Mouse (Mus musculus) frontal cortex, adult 2 months (tissue): ENCODE data around the gene 4933402N03Rik. TPM values are rescaled to one million over a fixed set of nuclear protein-coding genes. Genes with fewer than 3 reads are reported as not detected.
A peak's percentile ranks its signal among the peaks of the same experiment; 100 is the strongest.

ENCODE experiments used
- DNase-seq, 2 experiments: peaks; one replicate each; pipeline ENCODE4 v3.0.0; 2022; ENCODE audit warnings: low spot score in 1 of 2; ENCODE audit errors: extremely low spot score in 1 of 2
- polyA plus RNA-seq: library from polyadenylated mRNA; depleted of rRNA; stranded (reverse); fragments of >200 nt; gene quantifications from 2 replicates; pipeline ENCODE4 v1.2.3, GENCODE M21; 2012; rRNA removed

4933402N03Rik gene
- polyA plus RNA-seq: not detected in 2 replicates

DNA sequence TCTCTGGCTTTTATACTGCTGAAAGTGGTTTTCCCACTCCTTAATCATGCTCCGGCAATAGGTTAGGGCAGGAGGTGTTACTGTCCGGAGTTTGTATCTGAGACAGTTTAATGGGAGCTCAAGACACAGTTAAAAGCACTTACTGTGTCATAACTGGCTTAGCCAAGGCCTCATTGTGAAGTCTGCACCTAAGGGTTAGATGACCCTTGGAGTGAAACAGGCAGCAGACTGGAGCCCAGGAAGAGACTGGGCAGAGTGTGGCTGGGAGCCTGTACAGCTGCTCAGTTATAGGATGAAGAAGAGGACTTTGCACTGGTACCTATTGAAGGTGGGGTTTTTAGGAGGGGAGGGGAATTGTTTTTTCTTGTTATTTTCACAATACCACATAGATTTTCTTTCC is at the start of gene 4933402N03Rik:
4933402N03Rik (minus strand) TSS at position 101 of the 400 bp plus-strand sequence.
- no peak for DNase-seq

DNA sequence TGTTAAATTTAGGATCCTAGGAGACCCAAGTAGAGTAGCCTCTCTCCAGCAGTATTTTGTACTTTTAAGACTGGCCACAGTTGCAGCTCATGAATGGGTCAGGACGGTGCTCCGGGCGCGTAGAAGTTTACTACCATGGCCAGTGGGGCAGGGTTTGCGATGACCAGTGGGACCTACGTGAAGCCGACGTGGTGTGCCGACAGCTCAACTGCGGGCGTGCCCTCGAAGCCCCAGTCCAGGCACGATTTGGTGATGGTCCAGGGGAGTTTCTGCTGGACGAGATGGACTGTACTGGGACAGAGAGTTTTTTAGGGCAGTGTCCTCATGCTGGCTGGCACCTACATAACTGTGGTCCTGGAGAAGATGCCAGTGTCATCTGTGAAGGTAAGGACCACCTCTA is 41.9 kb upstream of the 4933402N03Rik start:
- DNase-seq: no peak

DNA sequence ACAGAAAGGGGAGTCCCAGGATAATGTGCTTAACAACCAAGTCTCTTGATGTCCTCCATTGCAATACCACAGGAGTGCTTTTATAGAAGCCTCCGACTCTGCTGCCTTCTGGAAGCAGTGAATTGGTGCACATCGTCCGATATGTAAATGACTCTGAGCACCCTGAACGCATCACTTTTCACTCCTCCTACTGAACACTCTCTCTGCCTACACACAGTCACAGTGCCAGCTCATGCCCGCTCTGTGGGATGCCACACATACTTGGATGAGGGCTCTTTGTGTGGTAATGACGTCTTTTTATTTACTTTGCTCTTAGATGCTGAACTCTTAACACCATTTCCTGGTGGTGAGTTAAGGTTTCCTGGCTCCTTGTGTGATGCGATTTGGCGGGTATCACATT is 40.9 kb upstream of the 4933402N03Rik start:
- DNase-seq: peak; percentile 64 to 82

DNA sequence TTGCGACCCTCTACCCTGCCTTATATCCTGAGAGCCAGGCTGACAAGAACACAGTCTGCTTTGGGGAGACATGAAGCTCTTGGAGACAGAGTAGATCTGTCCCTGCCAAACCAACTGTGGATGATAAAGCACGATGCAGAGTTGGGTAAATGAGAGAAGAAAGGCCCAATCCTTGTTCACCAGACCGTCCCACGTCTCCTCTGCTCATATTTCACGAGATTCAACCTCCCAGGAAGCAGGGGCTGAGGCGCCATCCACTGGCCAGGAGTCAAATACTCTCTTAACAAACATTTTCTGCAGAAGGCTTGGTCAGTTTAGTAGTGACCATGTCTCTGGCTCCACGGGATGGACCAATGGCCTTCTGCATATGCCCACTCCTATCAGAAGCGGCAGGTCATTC is 38.2 kb upstream of the 4933402N03Rik start:
- no peak for DNase-seq

DNA sequence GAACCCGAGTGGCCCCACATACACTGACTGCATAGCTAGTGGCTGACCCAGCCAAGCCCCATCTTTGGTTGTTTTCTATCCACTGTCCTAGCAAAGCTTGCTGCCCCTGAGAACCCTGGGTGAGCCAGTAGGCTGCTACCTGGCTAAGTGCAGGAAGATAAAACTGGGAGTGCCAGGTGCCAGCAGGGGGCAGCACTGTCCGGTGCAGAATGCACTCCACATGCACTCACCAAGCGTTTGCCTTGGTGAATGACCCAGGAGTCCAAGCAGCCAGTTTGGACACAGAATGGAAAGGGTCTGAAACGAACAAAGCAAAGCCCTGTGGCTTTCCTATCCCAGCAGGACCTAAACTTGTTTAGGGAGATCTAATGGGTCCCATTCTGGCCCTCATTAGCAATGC is 36.6 kb upstream of the 4933402N03Rik start:
- DNase-seq: peak in 1 of 2 experiments; percentile 59

DNA sequence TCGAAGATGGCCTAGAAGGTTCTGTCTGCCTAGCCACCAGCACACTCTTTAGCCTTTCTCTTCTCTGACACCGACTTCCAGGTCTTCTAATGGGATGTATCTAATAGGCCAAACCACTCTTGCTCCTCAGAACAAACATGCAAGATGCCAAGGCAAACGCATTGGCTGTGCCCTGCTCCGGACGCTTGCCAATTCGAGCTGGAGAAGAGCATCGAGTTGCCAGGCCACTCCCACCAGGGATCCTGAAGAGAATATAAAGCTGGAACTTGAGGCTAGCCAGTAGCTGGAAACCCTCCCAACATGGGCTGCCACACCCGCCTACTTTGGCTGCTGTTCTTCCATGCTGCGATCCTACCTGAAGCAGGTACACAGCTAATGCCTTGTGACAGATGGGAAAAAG is 28.0 kb upstream of the 4933402N03Rik start, which contains the start of gene 5430419D17Rik:
5430419D17Rik (plus strand) TSS at position 282 of the 400 bp plus-strand sequence.
- no peak for DNase-seq

DNA sequence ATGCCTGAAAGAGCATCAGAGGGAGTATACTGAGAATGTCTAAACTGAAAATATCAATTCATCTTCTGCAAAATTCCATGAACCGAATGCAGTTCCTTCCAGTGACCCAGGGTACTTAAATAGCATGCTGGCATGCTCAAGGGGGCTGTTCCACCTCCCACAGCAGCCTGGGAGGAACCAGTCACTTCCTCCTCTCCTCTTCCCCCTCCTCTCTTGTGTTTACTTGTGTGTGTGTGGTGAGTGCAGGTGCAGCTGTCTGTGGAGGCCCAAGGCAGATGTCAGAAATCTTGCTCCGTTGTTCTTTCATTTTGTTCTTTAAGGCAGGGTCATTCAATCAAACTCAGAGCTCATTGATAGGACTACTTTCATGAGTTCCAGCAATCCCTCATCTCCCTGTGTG is 23.0 kb upstream of the 4933402N03Rik start:
- DNase-seq: no peak

DNA sequence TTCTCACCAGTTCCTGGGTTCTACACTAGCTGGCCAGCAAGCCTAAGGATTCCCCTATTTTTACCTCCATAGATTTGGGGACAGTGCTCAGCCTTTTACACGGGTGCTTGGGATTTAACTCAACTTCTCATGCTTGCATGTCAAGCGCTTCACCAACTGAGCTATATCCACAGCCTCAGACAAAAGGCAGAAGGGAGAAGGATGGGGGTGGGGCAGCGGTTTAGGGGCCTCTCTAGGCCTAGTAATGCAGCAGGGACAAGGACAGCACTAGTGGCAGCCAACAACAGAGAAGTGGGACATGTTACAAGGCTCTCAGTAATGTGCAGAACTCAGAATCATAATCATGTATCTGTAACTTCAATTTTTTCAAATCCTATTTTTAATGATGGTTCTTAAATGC is 21.7 kb upstream of the 4933402N03Rik start:
- DNase-seq: no peak

DNA sequence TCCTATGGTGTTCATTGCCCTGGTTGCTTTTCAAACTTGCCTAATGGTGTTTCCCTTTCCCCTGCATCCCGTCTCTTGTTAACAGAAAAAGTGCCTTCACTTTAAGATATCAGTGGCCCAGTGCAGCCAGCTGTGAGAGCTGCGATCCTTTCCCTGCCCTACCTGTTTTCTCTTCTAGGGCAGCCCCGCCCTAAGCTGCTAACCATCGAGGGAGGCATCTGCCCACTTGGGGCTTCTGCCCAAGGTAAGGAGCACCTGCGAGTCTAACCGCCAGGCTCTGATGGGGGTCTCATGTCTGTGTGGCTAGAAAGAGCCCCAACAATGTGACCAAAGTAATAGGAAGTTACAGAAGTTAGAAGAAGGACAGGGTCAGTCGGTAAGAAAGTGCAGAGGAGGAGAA is 16.1 kb upstream of the 4933402N03Rik start:
- no peak for DNase-seq

DNA sequence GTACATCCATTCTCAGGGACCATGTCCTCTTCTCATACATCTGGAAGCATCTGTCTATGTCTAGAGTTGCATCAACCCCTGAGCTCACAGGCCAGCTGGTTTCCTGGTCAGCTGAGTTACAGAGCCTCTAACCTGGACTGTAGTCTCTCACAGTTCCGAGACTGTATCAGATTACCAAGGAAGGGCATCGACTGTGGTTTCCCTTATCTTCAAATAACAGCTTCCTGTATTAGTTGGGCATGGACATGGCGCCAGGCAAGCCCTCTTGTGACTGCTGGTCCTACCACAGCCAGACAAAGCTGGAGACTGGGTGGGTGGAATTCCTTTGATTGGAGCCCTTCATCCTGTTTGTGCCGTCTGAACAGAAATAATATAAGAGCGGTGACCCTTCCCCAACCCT is 6.9 kb upstream of the 4933402N03Rik start:
- DNase-seq: no peak

DNA sequence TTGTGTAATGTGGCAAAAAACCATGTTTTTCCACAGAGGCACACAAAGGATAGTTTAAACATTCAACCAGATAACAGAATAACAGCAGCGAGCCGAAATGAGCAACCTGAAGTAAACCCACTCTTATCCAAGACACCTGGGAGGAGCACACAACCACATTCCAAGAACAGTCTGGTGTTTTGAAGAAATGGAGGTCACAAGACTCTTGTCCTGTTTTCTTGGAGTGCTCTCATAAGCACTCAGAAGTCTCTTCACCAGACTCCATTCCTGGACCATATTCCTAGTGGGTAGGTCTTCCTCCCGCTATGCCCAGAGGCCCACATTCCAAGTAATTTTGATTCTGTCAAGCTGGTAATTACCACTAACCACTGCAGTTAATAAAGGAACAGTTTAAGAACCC is 4.1 kb upstream of the 4933402N03Rik start:
- DNase-seq: no peak

DNA sequence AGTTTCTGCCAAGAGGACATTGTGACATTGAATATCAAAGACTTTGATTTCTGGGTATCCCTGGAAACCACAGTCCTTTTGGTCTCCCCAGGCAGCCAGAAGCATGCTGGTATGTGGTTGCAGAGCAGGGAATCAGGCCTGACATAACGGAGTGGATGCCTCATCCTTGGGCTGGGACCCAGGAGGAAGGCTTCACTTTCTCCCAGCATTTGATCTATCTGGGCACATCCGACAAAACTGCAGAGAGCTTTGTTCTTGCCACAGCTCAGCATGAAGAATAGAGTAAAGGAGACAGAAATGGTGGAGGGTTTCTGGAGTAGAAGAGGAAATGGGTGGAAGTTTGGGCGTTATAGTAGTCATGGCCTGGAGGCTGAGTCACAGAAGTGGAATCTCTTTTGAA is 12.9 kb downstream of the 4933402N03Rik start:
- DNase-seq: no peak

DNA sequence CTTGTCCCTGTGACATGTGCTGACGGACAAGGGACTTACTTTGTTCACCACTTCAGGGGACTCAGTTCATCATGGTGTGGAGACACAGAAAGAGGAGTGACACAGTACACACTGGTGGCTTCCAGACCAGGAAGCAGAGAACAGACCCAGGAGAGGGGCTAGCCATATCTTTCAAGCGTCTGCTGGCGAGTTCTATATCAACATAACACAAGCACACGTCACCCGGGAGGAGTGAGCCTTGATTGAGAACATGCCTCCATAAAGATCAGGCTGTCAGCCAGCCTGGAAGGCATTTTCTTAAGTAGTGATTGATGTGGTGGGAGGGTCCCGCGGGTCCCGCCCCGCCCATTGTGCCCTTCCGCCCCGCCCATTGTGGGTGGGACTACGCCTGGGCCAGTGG is 16.1 kb downstream of the 4933402N03Rik start:
- no peak for DNase-seq

DNA sequence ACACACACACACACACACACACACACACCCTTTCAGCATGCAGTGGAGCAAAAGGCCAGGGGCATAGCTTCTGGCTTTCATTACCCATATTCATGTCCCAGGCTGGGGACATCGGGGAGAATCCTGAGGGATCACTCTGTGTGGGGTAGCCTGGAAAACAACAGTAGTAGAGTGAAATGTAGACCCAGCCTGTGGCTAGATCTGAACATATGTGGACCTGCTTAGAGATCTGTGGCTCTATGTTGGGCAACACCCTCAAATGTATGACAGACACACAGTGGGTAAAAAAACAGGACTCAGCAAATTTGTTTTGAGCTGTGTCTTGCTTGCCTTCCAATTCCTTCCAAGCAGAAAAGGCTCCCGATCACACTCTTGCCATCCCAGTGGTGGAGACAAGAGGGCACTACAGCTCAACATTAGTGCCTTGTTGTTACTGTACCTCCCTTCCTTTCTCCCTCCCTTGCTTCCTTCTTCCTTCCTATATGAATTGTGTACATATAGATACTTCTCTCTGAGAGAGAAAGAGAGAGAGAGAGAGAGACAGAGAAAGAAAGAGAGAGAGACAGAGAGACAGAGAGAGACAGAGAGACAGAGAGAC is 23.8 kb downstream of the 4933402N03Rik start:
- peak in 1 of 2 experiments; percentile 20 for DNase-seq

DNA sequence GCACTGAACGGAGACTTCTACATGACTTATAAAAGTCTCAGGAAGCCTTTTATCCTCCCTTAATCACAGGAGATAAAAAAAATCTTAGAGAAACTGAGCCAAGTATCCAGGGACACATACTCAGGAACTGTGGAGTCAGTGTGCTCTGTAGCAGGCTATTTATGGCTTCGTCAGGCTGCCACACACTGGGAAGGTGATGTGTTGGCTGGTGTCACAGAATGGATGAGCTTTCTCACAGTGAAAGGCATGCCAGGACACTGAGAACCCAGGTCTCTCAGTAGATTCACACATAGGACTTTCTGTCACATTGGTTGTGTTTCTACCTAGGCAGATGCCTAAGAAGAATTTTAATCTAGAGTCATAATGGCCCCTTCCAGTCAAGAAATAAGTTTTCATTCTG is 31.7 kb downstream of the 4933402N03Rik start:
- DNase-seq: peak; percentile 5 to 37

DNA sequence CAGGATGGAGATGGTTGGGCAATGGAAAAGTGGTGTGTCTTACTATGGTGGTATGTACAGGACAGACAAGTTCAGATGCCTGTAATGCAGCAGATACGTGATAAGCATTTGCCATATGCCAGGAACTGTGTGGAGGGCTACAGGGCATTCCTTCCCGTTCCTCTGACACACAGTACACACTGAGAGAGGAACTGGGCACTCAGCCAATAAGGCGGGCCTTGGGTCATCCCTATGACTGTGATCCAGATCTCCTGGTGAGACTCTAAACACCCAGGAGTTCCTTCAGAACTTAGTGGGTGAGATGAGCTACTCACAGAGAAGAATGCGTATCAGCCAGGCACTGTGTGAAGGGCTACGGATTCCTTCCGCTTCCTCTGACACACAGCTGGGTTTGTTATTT is 32.4 kb downstream of the 4933402N03Rik start:
- peak; percentile 2 for DNase-seq

DNA sequence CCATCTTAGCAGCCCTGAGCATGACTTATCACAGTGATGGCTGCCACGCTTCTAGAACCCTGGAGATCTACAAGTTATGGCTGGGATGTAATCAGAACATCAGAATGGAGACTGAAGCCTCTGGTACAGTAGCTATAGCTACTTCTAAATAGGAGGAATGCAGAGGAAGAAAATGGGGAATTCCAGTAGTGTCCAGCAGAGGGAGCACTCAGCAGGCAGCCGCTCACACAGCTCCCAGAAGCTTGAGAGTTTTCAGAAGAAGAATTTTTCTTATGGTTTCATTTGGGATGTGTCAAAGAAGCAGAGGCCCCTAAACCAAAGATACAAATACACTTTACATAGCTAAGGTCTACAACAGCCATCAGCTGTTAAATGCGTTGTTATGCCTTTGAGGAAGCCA is 33.6 kb downstream of the 4933402N03Rik start:
- peak; percentile 44 to 95 for DNase-seq

Other genes starting within 250 kb of the 4933402N03Rik start
- 172 and 212 TPM in 2 replicates for gene Htra1, start 210.2 kb downstream of the 4933402N03Rik start, polyA plus RNA-seq
- 0.04 TPM in 1 of 2 replicates, not detected in the other for gene Dmbt1, start 114.3 kb downstream of the 4933402N03Rik start, polyA plus RNA-seq
- 0.06 and 0.17 TPM in 2 replicates for gene 5430419D17Rik, start 28.1 kb upstream of the 4933402N03Rik start, polyA plus RNA-seq
- 0.23 and 0.30 TPM in 2 replicates for gene Cuzd1, start 176.0 kb upstream of the 4933402N03Rik start, polyA plus RNA-seq
- gene Fam24b, start 183.2 kb upstream of the 4933402N03Rik start, polyA plus RNA-seq: 0.14 and 0.17 TPM in 2 replicates
- not detected in 2 replicates for gene Fam24a, start 187.6 kb upstream of the 4933402N03Rik start, polyA plus RNA-seq
- 15.3 and 17.2 TPM in 2 replicates for gene 2310057M21Rik, start 216.4 kb upstream of the 4933402N03Rik start, polyA plus RNA-seq
- 54.4 and 57.6 TPM in 2 replicates for gene Pstk, start 224.8 kb upstream of the 4933402N03Rik start, polyA plus RNA-seq